Mouse (Mus musculus): Measurements from ENCODE around the gene Fam71e2. TPM values are rescaled to one million over a fixed set of nuclear protein-coding genes. Genes with fewer than 3 reads are reported as not detected.

Fam71e2 gene
- total RNA-seq, 1 experiment from 2014 or later: not detected

- ATAC-seq (replicated peaks in 1 of 2; ENCODE audit: insufficient read depth in 1 of 2, low FRiP score in 2 of 2, low TSS enrichment in 1 of 2, low read depth in 1 of 2, poor library complexity in 2 of 2, severe bottlenecking in 2 of 2): no peak
Observed at GRCm38 (mm10) chr7:4783667-4784268, 12.7 kb upstream of the Fam71e2 start.

DNA sequence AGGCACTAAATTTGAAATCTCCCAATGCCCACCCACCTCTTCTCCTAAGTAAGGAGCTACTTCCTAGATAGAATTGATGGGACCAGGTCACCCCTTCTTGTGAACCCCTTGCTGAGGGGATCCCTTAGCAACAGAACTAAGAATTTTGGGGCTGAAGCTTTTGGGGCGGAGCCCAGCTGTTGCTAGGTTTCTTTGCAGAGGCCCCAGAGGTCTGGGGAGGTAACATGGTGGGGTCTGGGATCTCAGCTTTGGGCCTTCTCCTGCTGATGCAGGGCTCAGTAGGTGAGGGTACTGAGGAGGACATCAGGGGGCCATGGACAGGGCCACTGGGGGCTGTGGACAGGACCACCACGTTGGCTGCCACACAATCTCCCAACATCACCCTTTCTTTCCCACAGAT, 11.7 kb upstream of the Fam71e2 start, which contains the start of the genes Il11 and Tmem190:
TSS of gene Il11 (minus strand) at position 101 of the 400 bp plus-strand sequence.
TSS of gene Tmem190 (plus strand) at position 179 of the 400 bp plus-strand sequence.
- ATAC-seq (replicated peaks in 1 of 2; ENCODE audit: insufficient read depth in 1 of 2, low FRiP score in 2 of 2, low TSS enrichment in 1 of 2, low read depth in 1 of 2, poor library complexity in 2 of 2, severe bottlenecking in 2 of 2): no peak

DNA sequence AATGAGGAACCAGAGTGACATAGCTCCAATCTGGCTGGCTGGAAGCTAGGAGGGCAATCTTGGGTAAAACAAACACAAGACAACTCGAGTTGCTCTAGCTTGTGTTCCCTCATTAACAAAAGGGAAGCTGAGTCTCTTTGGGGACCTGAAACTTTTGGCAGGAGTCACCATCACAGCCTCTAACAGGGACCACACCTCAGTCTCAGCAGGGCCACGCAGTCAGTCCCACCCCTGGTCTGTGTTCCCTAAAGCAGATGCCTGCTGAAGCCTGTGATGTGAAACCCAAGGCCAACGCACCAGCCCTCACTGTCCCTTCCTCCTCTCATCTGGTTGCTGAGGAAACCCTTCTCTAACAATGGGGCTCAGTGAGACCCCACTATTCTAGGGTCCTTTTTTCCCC, 11.0 kb upstream of the Fam71e2 start:
- ATAC-seq (replicated peaks in 1 of 2; ENCODE audit: insufficient read depth in 1 of 2, low FRiP score in 2 of 2, low TSS enrichment in 1 of 2, low read depth in 1 of 2, poor library complexity in 2 of 2, severe bottlenecking in 2 of 2): no peak

DNA sequence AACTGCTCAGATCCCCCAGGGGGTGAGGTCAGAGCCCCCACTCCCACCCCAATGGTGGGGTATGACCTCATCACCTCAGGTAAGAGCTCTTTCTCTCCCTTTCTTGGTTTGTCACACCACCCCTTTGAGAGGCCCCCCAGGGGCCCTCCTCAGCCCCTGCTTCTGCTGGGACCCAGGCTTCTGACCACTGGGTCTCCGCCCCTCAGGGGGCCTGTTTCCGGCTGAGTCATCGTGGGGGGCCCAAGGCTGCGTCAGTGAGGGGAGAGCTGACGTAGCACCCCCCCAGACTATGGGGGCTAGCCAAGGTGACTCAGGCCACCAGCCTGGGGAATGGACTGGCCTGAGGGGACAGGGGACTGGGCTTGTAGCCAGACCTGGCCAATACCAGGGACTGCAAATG, 8.8 kb upstream of the Fam71e2 start:
- ATAC-seq (replicated peaks in 1 of 2; ENCODE audit: insufficient read depth in 1 of 2, low FRiP score in 2 of 2, low TSS enrichment in 1 of 2, low read depth in 1 of 2, poor library complexity in 2 of 2, severe bottlenecking in 2 of 2): 0 out of 4 replicates have a peak, but pooled peaks have one; percentile 11 to 19

DNA sequence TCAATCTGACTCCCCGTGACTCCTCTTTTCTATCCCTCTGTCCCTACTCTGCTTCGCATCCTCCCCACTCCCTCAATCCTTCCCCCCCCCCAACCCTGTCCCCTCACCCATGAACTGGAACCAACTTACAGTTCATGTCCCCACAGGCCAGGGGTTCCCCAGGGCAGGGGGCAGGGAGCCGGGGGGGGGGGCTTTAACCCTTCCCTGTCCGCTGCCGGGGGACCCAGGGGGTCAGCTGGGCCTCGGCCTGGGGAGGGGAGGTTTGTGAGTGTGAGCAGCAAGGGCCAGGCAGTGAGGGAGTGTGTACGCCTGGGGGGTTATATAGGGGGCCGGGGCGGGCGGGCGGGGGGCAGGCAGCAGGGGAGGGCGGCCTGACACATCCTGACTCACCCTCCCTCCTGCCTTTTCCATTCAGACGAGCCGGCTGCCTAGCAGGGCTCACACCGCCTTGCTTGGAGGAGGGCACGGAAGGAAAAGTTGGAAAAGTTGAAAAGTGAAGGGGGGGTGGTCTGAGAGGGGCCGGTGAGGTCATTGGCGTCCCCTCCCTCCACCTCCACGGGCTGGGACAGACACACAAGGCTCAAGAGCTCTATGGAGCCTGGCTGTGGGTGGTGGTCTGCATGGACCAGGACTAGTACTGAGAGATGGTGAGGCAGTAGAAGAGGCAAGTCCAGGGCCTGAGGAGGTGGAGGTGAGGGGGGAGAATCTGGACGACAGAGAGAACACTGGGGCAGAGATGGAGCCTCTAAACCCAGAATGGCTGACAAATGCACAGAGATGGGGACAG, 6.9 kb upstream of the Fam71e2 start:
- no peak for ATAC-seq (replicated peaks in 1 of 2; ENCODE audit: insufficient read depth in 1 of 2, low FRiP score in 2 of 2, low TSS enrichment in 1 of 2, low read depth in 1 of 2, poor library complexity in 2 of 2, severe bottlenecking in 2 of 2)

- ATAC-seq (replicated peaks in 1 of 2; ENCODE audit: insufficient read depth in 1 of 2, low FRiP score in 2 of 2, low TSS enrichment in 1 of 2, low read depth in 1 of 2, poor library complexity in 2 of 2, severe bottlenecking in 2 of 2): peak; percentile 15 to 25; a peak in 1 of 4 replicates
Observed at GRCm38 (mm10) chr7:4776861-4777830, 6.0 kb upstream of the Fam71e2 start.

- ATAC-seq (replicated peaks in 1 of 2; ENCODE audit: insufficient read depth in 1 of 2, low FRiP score in 2 of 2, low TSS enrichment in 1 of 2, low read depth in 1 of 2, poor library complexity in 2 of 2, severe bottlenecking in 2 of 2): no peak
Observed at GRCm38 (mm10) chr7:4776131-4776530, 5.0 kb upstream of the Fam71e2 start.

GRCm38 (mm10) chr7:4764946-4765710, 6.0 kb downstream of the Fam71e2 start:
- ATAC-seq (replicated peaks in 1 of 2; ENCODE audit: insufficient read depth in 1 of 2, low FRiP score in 2 of 2, low TSS enrichment in 1 of 2, low read depth in 1 of 2, poor library complexity in 2 of 2, severe bottlenecking in 2 of 2): no peak

DNA sequence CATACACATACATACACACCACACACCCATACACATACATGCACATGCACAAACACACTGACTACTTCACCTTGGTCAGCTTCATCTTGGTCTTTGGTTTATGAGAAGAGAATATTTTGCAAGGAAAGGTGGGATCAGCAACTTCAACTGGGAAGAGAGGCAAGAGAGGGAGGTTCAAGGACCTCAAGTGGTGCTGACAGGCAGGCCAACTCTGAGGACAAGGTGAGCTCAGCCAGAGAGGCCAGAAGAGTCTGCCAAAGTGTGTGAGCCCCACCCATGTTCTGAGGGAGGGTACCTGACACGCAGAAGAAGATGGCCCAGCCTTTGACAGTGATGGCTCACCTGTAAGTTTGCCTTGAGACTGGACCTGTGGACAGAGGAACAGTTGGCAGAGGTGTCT, 11.4 kb downstream of the Fam71e2 start:
- ATAC-seq (replicated peaks in 1 of 2; ENCODE audit: insufficient read depth in 1 of 2, low FRiP score in 2 of 2, low TSS enrichment in 1 of 2, low read depth in 1 of 2, poor library complexity in 2 of 2, severe bottlenecking in 2 of 2): no peak

DNA sequence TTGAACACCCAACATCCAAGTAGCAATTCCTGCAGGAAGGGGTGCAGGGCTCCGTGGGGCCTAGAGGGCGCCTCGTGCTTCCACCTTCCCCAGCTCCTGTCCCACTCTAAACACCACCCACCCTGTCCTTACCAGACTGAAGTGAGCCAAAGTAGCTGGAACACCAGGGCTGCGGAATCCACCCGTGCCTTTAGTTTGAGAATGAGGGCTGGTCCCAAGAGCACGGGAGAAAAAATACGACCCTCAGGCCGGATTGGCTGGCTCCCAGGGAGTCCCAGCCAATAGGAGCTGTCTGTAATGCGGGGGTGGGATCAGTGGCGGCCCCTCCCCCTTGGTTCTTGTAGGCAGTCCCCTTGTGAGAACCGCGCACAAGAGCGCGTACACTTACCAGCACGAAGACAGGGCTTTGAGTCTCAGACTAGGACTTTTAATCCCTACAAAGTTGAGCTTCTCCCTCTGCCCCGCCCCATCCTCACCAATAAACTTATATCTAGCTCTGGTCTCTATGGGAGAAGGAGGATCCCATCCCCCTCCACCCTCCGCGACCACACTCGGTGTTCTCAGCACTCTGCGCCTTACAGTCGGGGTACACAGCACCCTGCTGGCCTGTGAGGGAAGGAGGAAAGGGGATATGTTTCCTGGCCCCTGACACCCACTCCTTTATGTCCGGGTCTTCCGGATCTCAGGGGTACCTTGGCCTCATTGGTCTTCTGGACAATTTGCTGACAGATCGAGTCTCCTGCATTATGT, 18.1 kb downstream of the Fam71e2 start, which contains the start of gene Cox6b2:
TSS of gene Cox6b2 (minus strand) at position 274 of the 750 bp plus-strand sequence.
- peak; percentile 88 to 90 for ATAC-seq (replicated peaks in 1 of 2; ENCODE audit: insufficient read depth in 1 of 2, low FRiP score in 2 of 2, low TSS enrichment in 1 of 2, low read depth in 1 of 2, poor library complexity in 2 of 2, severe bottlenecking in 2 of 2)

DNA sequence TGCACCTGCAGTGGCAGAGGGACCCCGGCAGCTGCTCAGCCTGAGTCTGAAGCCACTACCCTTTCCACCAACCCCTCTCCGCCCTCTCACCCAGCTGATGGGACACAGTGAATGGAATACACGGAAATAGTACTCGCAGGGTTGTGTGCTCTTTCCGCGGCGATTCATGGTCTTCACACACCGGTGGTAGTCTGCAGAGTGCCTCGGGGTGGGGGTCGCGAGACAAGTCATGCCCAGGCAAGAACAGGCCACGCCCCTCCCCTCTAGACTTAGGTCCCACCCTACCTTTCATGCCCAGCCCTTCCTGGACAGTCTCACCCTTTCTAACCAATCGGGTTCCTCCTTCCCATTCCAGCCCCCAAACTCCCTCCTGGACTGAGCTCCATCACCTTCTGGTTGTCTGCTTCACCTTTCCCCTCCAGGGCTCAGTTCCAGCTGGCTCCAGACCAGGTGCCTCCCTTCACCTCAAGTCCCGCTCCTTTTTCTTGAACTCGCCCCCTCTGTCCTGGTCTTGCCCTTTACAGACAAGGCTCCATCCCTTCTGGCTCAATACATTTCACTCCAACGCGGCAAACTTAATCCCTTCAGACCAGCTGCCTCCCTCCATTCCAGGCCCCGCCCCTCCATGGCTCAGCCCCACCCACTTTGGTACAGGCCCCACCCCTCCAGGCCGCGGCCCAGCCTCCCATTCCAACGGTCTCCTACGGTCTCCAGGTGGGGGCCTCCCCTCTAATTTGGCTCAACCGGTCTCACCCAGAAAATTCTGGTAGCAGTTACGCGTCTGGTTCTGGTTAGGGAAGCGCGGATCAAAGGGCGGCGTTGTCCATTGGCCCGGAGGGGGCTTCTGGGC, 18.9 kb downstream of the Fam71e2 start:
- ATAC-seq (replicated peaks in 1 of 2; ENCODE audit: insufficient read depth in 1 of 2, low FRiP score in 2 of 2, low TSS enrichment in 1 of 2, low read depth in 1 of 2, poor library complexity in 2 of 2, severe bottlenecking in 2 of 2): peak; percentile 29 to 61; a peak in 3 of 4 replicates

DNA sequence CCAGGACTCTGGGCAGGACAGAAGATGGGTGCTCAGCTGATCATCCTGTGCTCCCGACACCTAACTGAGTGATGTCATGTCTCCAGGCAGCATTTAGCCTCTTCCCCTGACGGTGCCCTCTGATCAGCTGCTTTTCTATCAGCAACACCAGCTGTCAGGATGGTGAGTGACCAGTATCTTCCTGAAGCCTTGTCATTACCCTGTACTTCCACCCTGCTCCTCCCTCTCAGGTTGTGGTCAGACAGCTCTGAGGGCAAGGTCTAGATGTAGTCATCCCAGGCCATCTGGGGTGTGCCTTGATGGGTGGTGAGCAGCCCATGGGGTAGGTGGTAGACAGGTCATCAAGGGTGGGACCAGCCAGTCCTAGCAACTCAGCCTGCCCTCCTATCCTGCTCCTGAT, 21.9 kb downstream of the Fam71e2 start:
- no peak for ATAC-seq (replicated peaks in 1 of 2; ENCODE audit: insufficient read depth in 1 of 2, low FRiP score in 2 of 2, low TSS enrichment in 1 of 2, low read depth in 1 of 2, poor library complexity in 2 of 2, severe bottlenecking in 2 of 2)

- no peak for ATAC-seq (replicated peaks in 1 of 2; ENCODE audit: insufficient read depth in 1 of 2, low FRiP score in 2 of 2, low TSS enrichment in 1 of 2, low read depth in 1 of 2, poor library complexity in 2 of 2, severe bottlenecking in 2 of 2)
Observed at GRCm38 (mm10) chr7:4748321-4748720, 22.8 kb downstream of the Fam71e2 start.

DNA sequence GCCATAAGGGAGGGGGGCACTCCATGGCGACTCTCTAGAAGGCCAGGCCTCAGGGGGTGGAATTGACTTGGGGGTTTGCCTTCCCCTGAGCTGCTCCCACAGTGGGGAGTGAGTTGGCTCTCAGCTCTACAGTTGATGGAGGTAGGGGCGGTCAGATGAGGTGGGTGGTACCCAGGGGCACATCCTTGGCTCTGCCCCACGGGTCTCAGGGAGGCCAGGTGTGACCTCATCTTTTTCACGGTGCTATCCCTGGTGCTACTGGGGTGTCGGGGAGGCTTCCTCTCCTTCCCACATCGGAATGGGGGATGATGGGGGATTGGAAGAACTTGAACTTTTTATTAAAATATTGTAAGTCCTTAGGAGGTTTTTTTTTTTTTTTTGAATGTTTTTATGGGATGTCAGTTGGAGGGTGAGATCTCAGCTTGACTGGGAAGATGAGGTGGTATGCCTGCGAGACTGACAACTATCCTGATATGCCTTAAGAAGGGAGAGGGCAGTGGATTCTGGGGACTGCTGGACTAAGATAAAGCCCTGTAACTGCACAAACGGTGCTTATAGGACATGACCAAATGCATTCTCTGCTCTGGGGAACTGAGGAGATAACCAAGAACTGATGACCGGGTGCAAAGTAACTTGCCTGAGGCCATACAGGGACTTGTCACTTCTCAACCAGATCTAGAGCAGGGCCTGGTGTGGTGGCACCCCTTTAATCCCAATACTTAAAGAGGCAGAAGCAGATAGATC, 23.8 kb downstream of the Fam71e2 start:
- ATAC-seq (replicated peaks in 1 of 2; ENCODE audit: insufficient read depth in 1 of 2, low FRiP score in 2 of 2, low TSS enrichment in 1 of 2, low read depth in 1 of 2, poor library complexity in 2 of 2, severe bottlenecking in 2 of 2): no peak; a peak in 1 of 4 replicates
